Mouse (Mus musculus) kidney, adult 2 months (tissue): Measurements from ENCODE around the gene Pced1b.

Experiments used
- CTCF ChIP-seq: fragments of 200-500 bp; conservative IDR thresholded peaks from 2 replicates; pipeline ENCODE4 v1.5.1; 2011; ENCODE audit warnings: low read depth, mild to moderate bottlenecking, control low read depth, low read length, moderate library complexity, mixed read lengths; ENCODE audit not compliant: insufficient read depth, insufficient read length
- POLR2A ChIP-seq: fragments of 200-500 bp; IDR thresholded peaks from one replicate; pipeline ENCODE4 v1.6.1; 2011; ENCODE audit warnings: low read depth, low read length, control low read depth

- no peak for TF ChIP-seq POLR2A
- no peak for TF ChIP-seq CTCF
Observed at GRCm38 (mm10) chr15:97397793-97398192, 150.9 kb downstream of the Pced1b start.
